Mouse (Mus musculus) MEL (cell line): ENCODE measurements around the gene Ssmem1. TPM values are rescaled to one million over a fixed set of nuclear protein-coding genes. Genes with fewer than 3 reads are reported as not detected.

Experiments used
- DNase-seq: peaks from one replicate; pipeline ENCODE4 v3.0.0; 2011; ENCODE audit warnings: low read depth, low spot score
- H3K27ac ChIP-seq: 2 replicates; pipeline ENCODE4 v1.5.1; 2012; ENCODE audit warnings: low read depth, mild to moderate bottlenecking, control low read depth, low read length, moderate library complexity; ENCODE audit not compliant: control insufficient read depth
- H3K27me3 ChIP-seq, 2 experiments: fragments of 150-350 bp in 1 of 2; sonication (generic) in 1 of 2; 2 replicates each; pipeline ENCODE4 v1.6.1; 2012; ENCODE audit warnings: low read length in 2 of 2, mild to moderate bottlenecking in 2 of 2, improper control_type of control experiment in 1 of 2, moderate library complexity in 1 of 2; ENCODE audit not compliant: insufficient read depth in 2 of 2, control insufficient read depth in 1 of 2
- H3K36me3 ChIP-seq, 2 experiments: 2 replicates each; pipeline ENCODE4 v1.6.1; 2012 to 2014; ENCODE audit warnings: low read length in 2 of 2, improper control_type of control experiment in 1 of 2, inconsistent platforms in 1 of 2, mild to moderate bottlenecking in 1 of 2; ENCODE audit not compliant: insufficient read depth in 2 of 2, control insufficient read depth in 1 of 2
- H3K4me1 ChIP-seq, 2 experiments: fragments of 150-350 bp in 1 of 2; sonication (generic) in 1 of 2; 2 replicates each; pipeline ENCODE4 v1.6.1; 2012; ENCODE audit warnings: low read length in 2 of 2, improper control_type of control experiment in 1 of 2, mild to moderate bottlenecking in 1 of 2; ENCODE audit not compliant: insufficient read depth in 2 of 2, control insufficient read depth in 1 of 2
- H3K4me3 ChIP-seq, 2 experiments: fragments of 150-350 bp in 1 of 2; sonication (generic) in 1 of 2; 2 replicates each; pipeline ENCODE4 v1.5.1; 2012; ENCODE audit warnings: low read depth in 2 of 2, low read length in 2 of 2, mild to moderate bottlenecking in 2 of 2, moderate library complexity in 2 of 2, control low read depth in 1 of 2, improper control_type of control experiment in 1 of 2; ENCODE audit not compliant: control insufficient read depth in 1 of 2, insufficient read depth in 1 of 2
- H3K79me2 ChIP-seq: 2 replicates; pipeline ENCODE4 v1.6.1; 2012; ENCODE audit warnings: mild to moderate bottlenecking, low read length, moderate library complexity; ENCODE audit not compliant: control insufficient read depth, poor library complexity, insufficient read depth
- H3K9ac ChIP-seq: 2 replicates; pipeline ENCODE4 v1.6.1; 2012; ENCODE audit warnings: low read depth, mild to moderate bottlenecking, control low read depth, low read length, moderate library complexity; ENCODE audit not compliant: control insufficient read depth, poor library complexity, severe bottlenecking
- H3K9me3 ChIP-seq: fragments of 150-350 bp; sonication (generic); replicated peaks from 2 replicates; pipeline ENCODE4 v1.6.1; 2012; ENCODE audit warnings: mild to moderate bottlenecking, low read length, improper control_type of control experiment, moderate library complexity; ENCODE audit not compliant: insufficient read depth
- BHLHE40 ChIP-seq: IDR thresholded peaks from 2 replicates; pipeline ENCODE4 v1.6.1; 2012; ENCODE audit warnings: low read depth, mild to moderate bottlenecking, inconsistent platforms, low read length, improper control_type of control experiment, borderline replicate concordance
- CHD2 ChIP-seq: IDR thresholded peaks from 2 replicates; pipeline ENCODE4 v1.6.1; 2011; ENCODE audit warnings: low read length, improper control_type of control experiment
- E2F4 ChIP-seq: IDR thresholded peaks from 2 replicates; pipeline ENCODE4 v1.6.1; 2011; ENCODE audit warnings: low read depth, low read length, improper control_type of control experiment, borderline replicate concordance
- EP300 ChIP-seq, 2 experiments: IDR thresholded peaks; 2 replicates each; pipeline ENCODE4 v1.6.1; 2011; ENCODE audit warnings: improper control_type of control experiment in 2 of 2, low read length in 2 of 2, low read depth in 1 of 2, mild to moderate bottlenecking in 1 of 2
- ETS1 ChIP-seq: IDR thresholded peaks from 2 replicates; pipeline ENCODE4 v1.6.1; 2012; ENCODE audit warnings: low read depth, mild to moderate bottlenecking, inconsistent platforms, low read length, improper control_type of control experiment, moderate library complexity
- GABPA ChIP-seq: IDR thresholded peaks from 2 replicates; pipeline ENCODE4 v1.6.1; 2012; ENCODE audit warnings: low read depth, mild to moderate bottlenecking, inconsistent platforms, low read length, improper control_type of control experiment, moderate library complexity
- KAT2A ChIP-seq: conservative IDR thresholded peaks from 2 replicates; pipeline ENCODE4 v1.6.1; 2012; ENCODE audit warnings: low read depth, low read length, improper control_type of control experiment, inconsistent platforms
- MAZ ChIP-seq: IDR thresholded peaks from 2 replicates; pipeline ENCODE4 v1.6.1; 2012; ENCODE audit warnings: low read depth, mild to moderate bottlenecking, inconsistent platforms, low read length, improper control_type of control experiment
- MEF2A ChIP-seq: IDR thresholded peaks from 2 replicates; pipeline ENCODE4 v1.6.1; 2014; ENCODE audit warnings: low read depth, mild to moderate bottlenecking, inconsistent platforms, low read length, improper control_type of control experiment; ENCODE audit not compliant: poor library complexity, insufficient replicate concordance, severe bottlenecking; ENCODE audit errors: extremely low read depth
- POLR2AphosphoS2 ChIP-seq: IDR thresholded peaks from 2 replicates; pipeline ENCODE4 v1.6.1; 2011; ENCODE audit warnings: low read length, improper control_type of control experiment
- RAD21 ChIP-seq: IDR thresholded peaks from 2 replicates; pipeline ENCODE4 v1.6.1; 2011; ENCODE audit warnings: mild to moderate bottlenecking, low read depth, low read length, improper control_type of control experiment
- SIN3A ChIP-seq: IDR thresholded peaks from 2 replicates; pipeline ENCODE4 v1.6.1; 2012; ENCODE audit warnings: low read length, improper control_type of control experiment, inconsistent platforms
- TAL1 ChIP-seq: IDR thresholded peaks from 2 replicates; pipeline ENCODE4 v1.6.1; 2012; ENCODE audit warnings: mild to moderate bottlenecking, inconsistent platforms, low read length, moderate library complexity, mixed read lengths
- TBP ChIP-seq: IDR thresholded peaks from 2 replicates; pipeline ENCODE4 v1.8.0; 2011; ENCODE audit warnings: low read depth, low read length, improper control_type of control experiment
- TCF12 ChIP-seq: IDR thresholded peaks from 2 replicates; pipeline ENCODE4 v1.6.1; 2014; ENCODE audit warnings: low read depth, mild to moderate bottlenecking, inconsistent platforms, low read length, improper control_type of control experiment, moderate library complexity
- UBTF ChIP-seq: IDR thresholded peaks from 2 replicates; pipeline ENCODE4 v1.6.1; 2012; ENCODE audit warnings: low read depth, mild to moderate bottlenecking, inconsistent platforms, low read length, improper control_type of control experiment, moderate library complexity, borderline replicate concordance; ENCODE audit not compliant: insufficient read depth
- ZKSCAN1 ChIP-seq: IDR thresholded peaks from 2 replicates; pipeline ENCODE4 v1.6.1; 2012; ENCODE audit warnings: low read depth, mild to moderate bottlenecking, inconsistent platforms, low read length, improper control_type of control experiment, moderate library complexity
- ZMIZ1 ChIP-seq: IDR thresholded peaks from 2 replicates; pipeline ENCODE4 v1.6.1; 2012; ENCODE audit warnings: low read depth, mild to moderate bottlenecking, inconsistent platforms, low read length, improper control_type of control experiment, moderate library complexity
- ZNF384 ChIP-seq: IDR thresholded peaks from 2 replicates; pipeline ENCODE4 v1.6.1; 2012; ENCODE audit warnings: low read depth, mild to moderate bottlenecking, inconsistent platforms, low read length, improper control_type of control experiment
- polyA plus RNA-seq, 2 experiments: library from polyadenylated mRNA; stranded (reverse) in 1 of 2; unstranded in 1 of 2; fragments of >175 nt in 1 of 2; fragments of >200 nt in 1 of 2; gene quantifications; 2 replicates each; pipeline versions ENCODE4 v1.2.1 to v1.2.4; 2012; ENCODE audit warnings: low replicate concordance in 2 of 2, low read depth in 1 of 2; ENCODE audit not compliant: insufficient read length in 2 of 2, insufficient read depth in 1 of 2, missing spikeins in 1 of 2
- total RNA-seq: library from RNA; depleted of rRNA; stranded (reverse); fragments of 300-350 nt; gene quantifications from 2 replicates; pipeline ENCODE4 v1.2.3, GENCODE M21; 2012

The Ssmem1 gene
- total and polyA plus RNA-seq, 3 experiments = 0.08 to 0.13 TPM; not detected in 1

GRCm38 (mm10) chr6:30482908-30483307, 26.7 kb upstream of the Ssmem1 start:
- H3K79me2 ChIP-seq = no peaks in the 10 kb centered on the region
- peaks cover 0 to 50% of the 10 kb centered on the region in 2 experiments; a peak in 2 of 4 replicates for H3K36me3 ChIP-seq
- no peaks in the 10 kb centered on the region for H3K27me3 ChIP-seq
- no peak overlapping the region for H3K9ac ChIP-seq
- H3K9me3 ChIP-seq = no peaks in the 10 kb centered on the region
- H3K4me3 ChIP-seq = no peak overlapping the region
- TF ChIP-seq POLR2AphosphoS2 (no peak), E2F4 (no peak), MAZ (no peak), TCF12 (no peak), CHD2 (no peak), GABPA (no peak), ZNF384 (no peak), ZKSCAN1 (no peak), MEF2A (no peak)
- H3K27ac ChIP-seq = no peak overlapping the region
- DNase-seq = no peak
- H3K4me1 ChIP-seq = no peaks in the 10 kb centered on the region

GRCm38 (mm10) chr6:30486504-30486903, 23.1 kb upstream of the Ssmem1 start:
- Histone ChIP-seq H3K27ac (no peak overlapping the region), H3K27me3 (no peaks in the 10 kb centered on the region), H3K36me3 (peaks cover 0 to 55% of the 10 kb centered on the region in 2 experiments; a peak in 2 of 4 replicates), H3K4me3 (no peak overlapping the region), H3K9me3 (no peaks in the 10 kb centered on the region), H3K79me2 (no peaks in the 10 kb centered on the region), H3K9ac (no peak overlapping the region), H3K4me1 (no peaks in the 10 kb centered on the region)
- DNase-seq = no peak
- TF ChIP-seq RAD21 (no peak), KAT2A (no peak), ETS1 (no peak), SIN3A (no peak), TAL1 (no peak), ZMIZ1 (no peak), EP300 (IDR thresholded peaks at IDR 0.05; ENCODE audit: low read depth in 1 of 2, low read length in 2 of 2) (no peak), BHLHE40 (no peak), MEF2A (no peak), UBTF (no peak), TBP (no peak)
